Mouse (Mus musculus) E14TG2a.4 (cell line): ENCODE measurements around the gene Cd244a.

Source experiments
- H3K27me3 ChIP-seq: 2 replicates; pipeline ENCODE4 v1.6.1; 2014; ENCODE audit warnings: low read length, control low read depth; ENCODE audit not compliant: insufficient read depth
- H3K36me3 ChIP-seq: 2 replicates; pipeline ENCODE4 v1.6.1; 2014; ENCODE audit warnings: low read length, control low read depth; ENCODE audit not compliant: insufficient read depth
- H3K4me1 ChIP-seq: replicated peaks from 2 replicates; pipeline ENCODE4 v1.6.1; 2014; ENCODE audit warnings: low read depth, low read length, control low read depth
- H3K4me3 ChIP-seq: replicated peaks from 2 replicates; pipeline ENCODE4 v1.5.1; 2014; ENCODE audit warnings: mild to moderate bottlenecking, low read length
- H3K9me3 ChIP-seq: 2 replicates; pipeline ENCODE4 v1.6.1; 2014; ENCODE audit warnings: low read length, control low read depth
- CTCF ChIP-seq: conservative IDR thresholded peaks from 2 replicates; pipeline ENCODE4 v1.5.1; 2014; ENCODE audit warnings: low read length
- NANOG ChIP-seq: IDR thresholded peaks from 2 replicates; pipeline ENCODE4 v1.6.1; 2014; ENCODE audit warnings: borderline replicate concordance, low read length, mixed read lengths
- POU5F1 ChIP-seq: IDR thresholded peaks from 2 replicates; pipeline ENCODE4 v1.6.1; 2014; ENCODE audit warnings: low read length, borderline replicate concordance

Cd244a gene

DNA sequence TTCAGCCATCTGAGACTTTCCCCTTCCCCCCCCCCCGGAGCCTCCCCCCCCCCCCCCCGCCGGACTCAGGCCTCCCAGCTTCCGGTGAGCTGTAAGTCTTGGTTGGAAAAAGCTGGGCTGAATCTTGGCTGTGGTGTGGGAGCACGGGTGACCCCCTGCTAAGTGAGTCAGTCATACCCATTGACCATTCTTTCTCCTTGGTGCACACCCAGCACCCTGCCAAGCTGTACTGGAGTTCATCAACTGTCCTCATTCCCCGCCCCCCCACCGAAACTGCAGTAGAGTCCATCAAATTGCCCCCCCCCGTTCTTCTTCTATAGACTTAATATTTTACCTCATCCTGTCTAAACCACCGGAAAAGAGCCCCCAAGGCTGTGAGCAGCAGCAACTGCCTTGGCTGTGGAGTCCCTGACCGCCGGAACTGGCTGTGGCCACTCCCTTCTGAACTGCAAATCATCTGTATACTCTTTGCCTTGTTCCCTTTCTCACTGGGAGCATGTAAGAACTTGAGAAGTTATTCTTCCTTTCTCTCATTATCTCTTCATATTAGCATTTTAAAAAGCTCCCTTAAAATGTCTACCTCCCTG is 2.7 kb downstream of the Cd244a start:
- no peaks in the 10 kb centered on the region for H3K27me3 ChIP-seq
- H3K4me1 ChIP-seq: peaks cover 19% of the 10 kb centered on the region
- no peaks in the 10 kb centered on the region for H3K36me3 ChIP-seq
- no peak overlapping the region for H3K4me3 ChIP-seq
- TF ChIP-seq CTCF (no peak), POU5F1 (no peak), NANOG (no peak)
- peaks cover 7% of the 10 kb centered on the region for H3K9me3 ChIP-seq

DNA sequence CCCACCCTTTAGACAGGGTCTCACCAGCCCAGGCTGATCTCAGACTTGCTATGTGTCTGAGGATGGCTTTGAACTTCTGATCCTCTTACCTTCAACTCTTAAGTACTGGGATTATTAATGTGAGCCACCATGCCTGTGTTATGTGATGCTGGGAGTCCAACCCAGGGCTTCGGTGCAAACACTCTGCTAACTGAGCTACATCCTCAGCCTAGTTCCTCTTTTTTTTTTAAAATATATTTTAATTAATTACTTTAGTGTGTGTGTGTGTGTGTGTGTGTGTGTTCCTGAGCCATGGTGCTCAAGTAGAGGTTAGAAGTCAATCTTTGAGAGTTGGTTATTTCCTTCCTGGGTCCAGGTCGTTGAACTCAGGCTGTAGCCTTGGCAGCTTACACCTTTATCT is 4.0 kb downstream of the Cd244a start:
- Histone ChIP-seq H3K36me3 (no peaks in the 10 kb centered on the region), H3K27me3 (no peaks in the 10 kb centered on the region), H3K4me3 (no peak overlapping the region), H3K9me3 (peaks cover 7% of the 10 kb centered on the region), H3K4me1 (peaks cover 19% of the 10 kb centered on the region)
- TF ChIP-seq NANOG (no peak), CTCF (no peak), POU5F1 (no peak)

DNA sequence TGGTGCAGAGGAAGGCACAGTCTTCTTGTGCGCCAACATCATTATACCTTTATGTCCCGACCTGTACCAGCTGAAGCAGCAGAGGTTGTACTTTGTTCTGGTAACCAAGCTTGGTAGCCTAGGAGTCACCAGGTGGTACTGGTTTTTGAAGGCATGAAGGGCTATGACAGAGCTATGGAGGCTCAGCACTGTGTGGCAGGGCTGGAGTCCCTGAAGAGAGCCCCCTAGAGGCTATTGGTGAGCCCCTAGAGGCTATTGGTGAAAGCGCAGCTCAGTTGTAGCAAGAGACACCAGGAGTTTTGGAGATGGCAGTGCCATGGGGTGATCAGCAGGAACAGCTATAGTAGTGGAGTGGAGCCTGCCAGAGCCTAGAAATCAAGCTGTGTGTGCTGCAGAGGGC is 5.3 kb downstream of the Cd244a start:
- Histone ChIP-seq H3K27me3 (no peaks in the 10 kb centered on the region; the same call in 1 of the 2 replicates), H3K4me3 (no peak overlapping the region), H3K36me3 (no peaks in the 10 kb centered on the region), H3K4me1 (peaks cover 9% of the 10 kb centered on the region), H3K9me3 (peaks cover 7% of the 10 kb centered on the region)
- TF ChIP-seq CTCF: peak; percentile 99
- TF ChIP-seq POU5F1: no peak
- TF ChIP-seq NANOG: no peak

DNA sequence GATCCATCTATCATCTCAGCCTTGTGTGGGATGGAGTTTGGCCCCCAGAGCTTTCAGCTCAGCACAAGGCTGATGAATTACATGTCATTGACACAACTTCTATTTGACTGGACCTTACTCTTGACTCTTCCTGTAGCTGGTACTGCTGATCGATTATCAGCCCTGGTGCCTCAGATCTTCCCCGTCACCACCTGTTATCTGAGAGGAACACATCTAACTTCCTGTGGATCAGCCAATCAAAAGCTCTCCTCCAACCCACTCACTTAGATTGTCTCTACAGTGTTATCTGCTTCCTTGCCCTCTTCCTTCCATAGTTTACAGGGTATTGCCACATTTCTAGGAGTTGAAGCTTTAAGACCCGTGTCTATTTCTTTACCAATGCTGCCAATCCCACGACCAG is 6.9 kb downstream of the Cd244a start:
- H3K36me3 ChIP-seq: no peaks in the 10 kb centered on the region
- TF ChIP-seq NANOG: no peak
- no peak for TF ChIP-seq CTCF
- no peak overlapping the region for H3K4me3 ChIP-seq
- peaks cover 9% of the 10 kb centered on the region for H3K4me1 ChIP-seq
- H3K9me3 ChIP-seq: peaks cover 7% of the 10 kb centered on the region
- no peaks in the 10 kb centered on the region; the same call in 1 of the 2 replicates for H3K27me3 ChIP-seq

DNA sequence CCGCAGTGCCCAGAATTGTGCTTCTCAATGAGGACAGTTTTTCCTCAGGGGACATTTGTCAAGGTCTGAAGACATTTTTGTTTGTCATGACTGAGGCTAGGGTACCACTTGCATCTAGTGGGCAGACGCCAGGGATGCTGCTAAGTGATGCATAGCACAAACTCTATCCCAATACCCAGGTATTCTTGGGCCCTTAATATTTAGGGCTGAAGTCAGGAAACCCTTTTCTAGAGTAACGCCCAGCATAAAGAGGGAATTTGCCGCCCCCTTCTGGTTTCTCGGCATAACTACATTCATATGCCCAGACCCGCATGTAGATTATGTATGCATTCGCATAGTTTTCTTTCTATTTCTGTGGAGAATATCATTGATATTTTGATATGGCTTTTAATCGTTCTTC is 7.8 kb downstream of the Cd244a start:
- TF ChIP-seq POU5F1: no peak
- peak; percentile 93 for TF ChIP-seq CTCF
- Histone ChIP-seq H3K36me3 (no peaks in the 10 kb centered on the region), H3K4me1 (0 out of 2 replicates have a peak, but pooled peaks cover 4% of the 10 kb centered on the region), H3K4me3 (no peak overlapping the region), H3K9me3 (peaks cover 7% of the 10 kb centered on the region), H3K27me3 (no peaks in the 10 kb centered on the region; the same call in 1 of the 2 replicates)

DNA sequence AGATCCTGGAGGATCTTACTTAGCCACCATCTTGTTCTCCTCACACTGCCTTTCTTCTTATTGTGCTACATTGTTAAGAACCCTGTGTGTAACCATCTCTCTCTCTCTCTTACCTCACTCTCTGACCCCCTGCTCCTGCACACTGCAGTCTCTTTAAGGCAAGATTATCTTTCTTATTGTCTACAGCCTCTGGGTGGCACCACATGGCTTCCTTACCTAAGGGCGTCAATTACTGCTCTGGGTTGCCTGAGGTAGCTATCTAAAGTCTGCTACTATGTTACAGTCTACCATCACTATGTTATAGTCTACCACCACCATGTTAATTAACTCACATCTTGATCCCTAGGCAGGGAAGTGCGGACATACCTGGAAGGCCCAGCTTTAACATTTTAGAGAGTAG is 9.4 kb downstream of the Cd244a start:
- no peaks in the 10 kb centered on the region for H3K9me3 ChIP-seq
- no peaks in the 10 kb centered on the region; the same call in 1 of the 2 replicates for H3K27me3 ChIP-seq
- no peaks in the 10 kb centered on the region for H3K4me1 ChIP-seq
- H3K36me3 ChIP-seq: no peaks in the 10 kb centered on the region
- no peak for TF ChIP-seq NANOG
- TF ChIP-seq POU5F1: no peak
- no peak for TF ChIP-seq CTCF
- no peak overlapping the region for H3K4me3 ChIP-seq

DNA sequence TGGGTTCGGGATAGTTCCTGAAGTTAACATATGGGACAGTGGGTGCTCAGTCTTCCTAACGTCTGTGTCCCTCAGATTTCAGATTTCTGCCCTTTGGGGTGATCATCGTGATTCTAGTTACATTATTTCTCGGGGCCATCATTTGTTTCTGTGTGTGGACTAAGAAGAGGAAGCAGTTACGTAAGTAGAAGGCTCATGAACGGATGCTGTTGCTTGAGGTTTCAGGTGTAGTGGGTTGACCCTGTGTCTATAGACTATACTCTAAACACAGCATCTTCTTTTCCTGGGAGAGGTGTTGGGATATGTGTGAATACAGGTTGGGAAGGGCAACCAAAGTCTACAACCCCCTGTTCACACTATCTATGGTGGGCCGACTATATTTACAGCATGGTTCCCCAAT is 18.2 kb downstream of the Cd244a start:
- Histone ChIP-seq H3K4me1 (no peaks in the 10 kb centered on the region), H3K36me3 (no peaks in the 10 kb centered on the region), H3K4me3 (no peak overlapping the region), H3K9me3 (no peaks in the 10 kb centered on the region; the same call in 1 of the 2 replicates), H3K27me3 (no peaks in the 10 kb centered on the region)
- TF ChIP-seq NANOG: no peak
- TF ChIP-seq POU5F1: no peak
- no peak for TF ChIP-seq CTCF

DNA sequence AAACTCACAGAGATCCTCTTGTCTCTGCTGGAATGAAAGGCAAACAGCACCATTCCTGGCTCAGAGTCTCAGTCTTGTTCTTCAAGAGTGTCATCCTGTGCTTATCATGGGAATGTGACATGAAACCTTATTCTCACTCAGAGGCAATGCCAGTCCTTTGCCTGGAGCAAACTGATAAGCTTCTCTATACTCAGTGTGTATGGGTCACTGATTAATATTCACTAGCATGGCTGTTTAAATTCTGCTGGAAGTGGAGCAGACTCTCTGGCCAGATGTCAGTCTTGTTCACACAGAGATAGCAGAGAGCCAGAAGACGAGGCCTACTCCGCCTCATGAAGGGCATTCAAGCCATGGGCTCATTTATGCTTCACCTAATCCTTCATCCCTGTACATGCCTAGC is 25.6 kb downstream of the Cd244a start:
- no peak for TF ChIP-seq CTCF
- no peak for TF ChIP-seq POU5F1
- TF ChIP-seq NANOG: no peak
- Histone ChIP-seq H3K4me3 (no peak overlapping the region), H3K27me3 (no peaks in the 10 kb centered on the region), H3K9me3 (no peaks in the 10 kb centered on the region), H3K4me1 (no peaks in the 10 kb centered on the region), H3K36me3 (no peaks in the 10 kb centered on the region)

DNA sequence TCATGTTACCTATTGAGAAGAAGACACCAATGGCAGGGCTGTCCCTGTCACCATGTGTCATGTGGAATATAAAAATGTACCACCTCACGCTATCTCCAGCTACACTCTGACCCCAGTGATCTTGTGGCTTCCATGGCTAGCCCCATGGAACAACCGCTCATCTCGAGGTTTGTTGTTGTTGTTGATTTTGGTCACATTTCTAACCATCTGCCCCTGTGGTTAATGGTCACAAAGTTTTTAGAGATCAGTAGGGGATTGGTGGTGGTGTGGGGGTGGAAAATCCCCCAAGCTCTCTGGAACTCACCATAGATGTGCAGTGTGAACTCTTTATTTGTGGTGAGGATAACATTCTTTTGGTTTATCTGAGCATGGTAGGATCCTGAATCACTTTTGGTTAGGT is 45.7 kb downstream of the Cd244a start:
- TF ChIP-seq CTCF (no peak), NANOG (no peak)
- no peak overlapping the region for H3K4me3 ChIP-seq
- no peaks in the 10 kb centered on the region for H3K36me3 ChIP-seq
- no peaks in the 10 kb centered on the region for H3K9me3 ChIP-seq
- no peaks in the 10 kb centered on the region for H3K27me3 ChIP-seq
- H3K4me1 ChIP-seq: no peaks in the 10 kb centered on the region
